Mouse (Mus musculus) thymus, postnatal 0 days (tissue): ENCODE data around the gene Polr1d. TPM values are rescaled to one million over a fixed set of nuclear protein-coding genes. Genes with fewer than 3 reads are reported as not detected.

Source experiments
- DNase-seq: peaks from one replicate; pipeline ENCODE4 v3.0.0-alpha.2; 2015; ENCODE audit warnings: low spot score
- polyA plus RNA-seq: library from polyadenylated mRNA; unstranded; fragments of >200 nt; fragmentation: Nextera tagmentation; extraction: Ambion mirVana; gene quantifications from 2 replicates; pipeline ENCODE4 v1.2.1, GENCODE M21; 2015

The Polr1d gene
- 188 and 189 TPM in 2 replicates for polyA plus RNA-seq

DNA sequence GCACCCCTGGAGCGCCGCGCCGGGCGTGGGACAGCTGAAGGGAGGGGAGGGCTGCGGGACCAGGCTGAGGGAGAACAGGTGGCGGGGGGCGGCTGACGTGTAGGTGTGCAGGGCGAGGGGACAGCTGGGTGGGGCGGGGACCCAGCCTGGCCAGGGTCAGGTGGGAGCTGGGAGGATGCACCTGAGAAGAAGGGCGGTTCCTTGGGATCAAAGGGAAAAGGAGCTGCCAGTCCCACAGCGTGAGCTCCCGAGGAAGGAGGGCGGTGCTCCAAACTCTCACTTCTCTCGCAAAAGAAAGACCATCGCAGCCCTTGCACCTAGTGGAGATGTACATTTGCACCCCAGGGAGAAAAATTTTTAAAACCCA is at the start of gene Polr1d:
TSS of gene Polr1d (plus strand) at position 252 of the 367 bp plus-strand sequence.
- DNase-seq: no peak

DNA sequence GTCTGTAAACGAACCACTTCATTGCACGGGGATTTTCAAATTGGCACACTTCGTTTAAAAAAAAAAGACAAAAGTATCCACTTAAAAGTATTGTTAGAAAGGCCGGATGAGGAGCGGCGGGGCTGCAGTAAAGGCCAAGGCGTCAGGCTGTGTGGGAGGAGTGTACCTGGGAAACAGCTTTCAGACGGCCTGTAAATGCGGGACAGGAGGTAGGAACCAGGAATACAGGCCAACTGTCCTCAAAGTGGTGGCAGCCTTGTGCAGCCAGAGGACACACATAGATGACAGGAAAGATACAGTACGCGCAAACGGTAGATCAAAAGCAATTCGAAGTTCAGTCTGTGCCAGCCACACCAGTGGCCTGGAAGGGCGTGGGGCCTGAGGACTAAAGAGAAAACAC is 45.6 kb upstream of the Polr1d start:
- DNase-seq: no peak

DNA sequence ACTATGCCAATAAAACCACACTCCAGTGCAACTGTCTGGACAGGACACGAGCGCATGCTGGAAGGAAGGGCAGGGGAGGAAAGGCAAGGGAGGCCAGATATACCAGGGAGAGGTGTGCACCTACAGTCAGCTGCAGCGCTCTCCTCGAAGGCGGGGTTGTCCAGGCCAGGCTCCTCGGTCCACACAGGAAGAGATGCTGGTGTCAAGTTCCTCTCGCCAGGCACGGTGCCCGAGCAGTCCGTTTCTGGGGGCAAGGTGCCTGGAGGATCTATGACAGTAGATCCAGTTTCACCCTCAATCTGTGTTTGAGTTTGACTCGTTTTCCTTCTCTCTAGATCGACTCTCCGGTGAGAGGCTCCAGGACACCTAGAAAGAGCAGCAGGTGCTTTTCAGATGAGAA is 43.7 kb upstream of the Polr1d start:
- no peak for DNase-seq

DNA sequence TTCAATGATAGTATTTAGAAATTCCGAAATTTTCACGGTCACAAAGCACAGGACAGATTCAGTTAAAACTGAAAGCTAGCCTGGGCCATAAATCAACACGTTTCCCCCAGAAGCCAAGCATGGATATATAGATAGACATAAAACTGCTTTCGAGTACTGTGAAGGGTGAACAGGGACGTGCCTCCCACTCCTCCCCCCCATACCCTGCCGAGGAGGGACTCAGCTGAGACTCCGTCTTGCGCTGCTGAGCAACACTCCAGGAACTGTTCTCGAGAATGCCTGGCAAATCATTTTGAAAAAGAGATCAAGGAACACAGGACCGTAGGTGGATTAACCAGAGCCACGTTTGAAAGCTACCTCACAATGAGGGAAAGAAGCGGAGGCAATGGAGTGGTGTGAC is 42.6 kb upstream of the Polr1d start:
- DNase-seq: no peak

DNA sequence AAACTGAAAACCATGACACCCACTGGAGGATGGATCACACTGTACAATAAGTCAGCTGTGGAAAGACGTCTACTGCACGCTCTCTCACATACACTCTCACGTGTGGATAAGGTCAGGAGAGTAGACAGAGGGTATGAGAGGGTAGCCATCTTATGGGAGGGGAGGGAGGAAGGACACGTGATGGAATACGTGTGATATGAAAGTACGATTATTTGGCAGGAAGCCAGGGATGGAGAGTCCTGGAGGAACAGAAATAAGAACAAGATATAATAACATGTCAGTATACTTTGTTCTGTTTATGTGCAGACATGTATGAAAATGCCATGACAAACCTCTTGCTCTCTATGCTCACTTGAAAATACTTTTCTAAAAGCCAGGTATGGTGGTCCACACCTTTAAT is 41.5 kb upstream of the Polr1d start:
- DNase-seq: no peak

DNA sequence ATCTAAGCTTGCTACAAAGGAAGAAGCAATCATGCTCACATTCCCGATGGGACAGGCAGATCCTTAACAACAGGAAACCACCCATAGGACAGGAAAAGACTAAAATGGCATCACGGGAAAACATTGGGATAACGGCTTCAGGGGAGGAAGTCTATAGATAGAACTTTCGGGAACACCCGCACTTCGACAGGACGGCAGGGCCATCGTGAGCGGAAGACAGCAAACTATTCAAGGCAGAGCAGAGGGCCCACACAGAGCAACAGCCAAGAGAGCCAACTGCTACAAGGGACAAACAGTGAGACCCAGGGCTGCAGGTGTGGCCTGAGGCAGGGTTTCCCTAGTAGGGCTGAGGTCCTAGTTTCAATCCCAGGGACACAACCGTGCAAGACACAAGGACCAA is 40.8 kb upstream of the Polr1d start:
- no peak for DNase-seq

DNA sequence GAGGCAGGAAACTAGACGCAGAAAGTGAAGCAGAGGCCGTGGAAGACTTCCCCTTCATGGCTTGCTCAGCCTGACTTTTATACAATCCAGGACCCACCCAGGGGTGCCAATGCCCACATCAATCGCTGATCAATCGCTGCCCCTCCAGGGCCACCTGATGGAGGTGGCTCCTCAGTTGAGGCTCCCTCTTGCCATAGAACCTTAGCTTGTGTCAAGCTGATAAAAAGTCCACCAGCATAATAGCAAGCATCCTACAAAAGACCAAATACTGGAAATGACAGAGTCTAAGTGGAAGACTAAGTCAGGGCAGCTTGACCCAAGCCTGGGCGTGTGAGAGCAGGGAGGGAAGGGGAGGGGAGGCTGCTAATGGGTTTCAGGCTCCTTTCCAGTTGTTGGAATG is 40.2 kb upstream of the Polr1d start:
- no peak for DNase-seq

DNA sequence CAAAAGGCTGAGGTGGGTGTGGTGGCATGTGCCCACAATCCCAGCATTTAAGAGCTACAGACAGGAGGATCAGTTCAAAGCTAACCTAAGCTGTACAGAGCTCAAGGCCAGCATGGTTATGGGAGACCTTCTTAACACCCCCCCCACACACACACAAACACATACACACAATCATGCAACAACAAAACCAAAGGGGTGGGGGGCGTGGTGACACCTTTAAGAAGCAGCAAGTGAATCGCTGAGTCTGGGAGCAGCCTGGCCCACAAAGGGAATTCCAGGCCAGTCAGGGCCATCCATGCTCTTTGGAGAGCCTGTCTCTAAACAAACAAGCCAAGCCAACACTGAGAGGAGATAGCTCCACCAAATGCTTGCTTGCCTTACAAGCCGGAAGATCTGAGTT is 39.2 kb upstream of the Polr1d start:
- no peak for DNase-seq

DNA sequence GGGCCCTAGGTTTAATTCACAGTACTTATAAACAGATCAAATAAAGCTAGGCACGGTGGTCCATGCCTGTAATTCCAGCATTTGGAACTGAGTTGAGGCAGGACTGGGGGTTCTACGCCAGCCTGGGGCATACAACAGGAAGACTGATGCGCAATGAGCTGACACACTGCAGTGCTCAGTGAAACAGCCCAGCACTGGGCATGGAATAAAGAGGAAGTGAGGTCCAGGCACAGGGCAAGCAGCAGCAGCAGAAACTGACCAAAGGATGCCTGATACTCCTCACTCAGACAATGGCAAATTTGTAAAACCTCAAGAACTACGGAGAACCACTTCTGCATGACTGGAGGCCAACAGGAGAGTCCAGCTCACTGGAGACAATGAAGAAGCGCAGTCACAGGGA is 37.5 kb upstream of the Polr1d start:
- DNase-seq: no peak

DNA sequence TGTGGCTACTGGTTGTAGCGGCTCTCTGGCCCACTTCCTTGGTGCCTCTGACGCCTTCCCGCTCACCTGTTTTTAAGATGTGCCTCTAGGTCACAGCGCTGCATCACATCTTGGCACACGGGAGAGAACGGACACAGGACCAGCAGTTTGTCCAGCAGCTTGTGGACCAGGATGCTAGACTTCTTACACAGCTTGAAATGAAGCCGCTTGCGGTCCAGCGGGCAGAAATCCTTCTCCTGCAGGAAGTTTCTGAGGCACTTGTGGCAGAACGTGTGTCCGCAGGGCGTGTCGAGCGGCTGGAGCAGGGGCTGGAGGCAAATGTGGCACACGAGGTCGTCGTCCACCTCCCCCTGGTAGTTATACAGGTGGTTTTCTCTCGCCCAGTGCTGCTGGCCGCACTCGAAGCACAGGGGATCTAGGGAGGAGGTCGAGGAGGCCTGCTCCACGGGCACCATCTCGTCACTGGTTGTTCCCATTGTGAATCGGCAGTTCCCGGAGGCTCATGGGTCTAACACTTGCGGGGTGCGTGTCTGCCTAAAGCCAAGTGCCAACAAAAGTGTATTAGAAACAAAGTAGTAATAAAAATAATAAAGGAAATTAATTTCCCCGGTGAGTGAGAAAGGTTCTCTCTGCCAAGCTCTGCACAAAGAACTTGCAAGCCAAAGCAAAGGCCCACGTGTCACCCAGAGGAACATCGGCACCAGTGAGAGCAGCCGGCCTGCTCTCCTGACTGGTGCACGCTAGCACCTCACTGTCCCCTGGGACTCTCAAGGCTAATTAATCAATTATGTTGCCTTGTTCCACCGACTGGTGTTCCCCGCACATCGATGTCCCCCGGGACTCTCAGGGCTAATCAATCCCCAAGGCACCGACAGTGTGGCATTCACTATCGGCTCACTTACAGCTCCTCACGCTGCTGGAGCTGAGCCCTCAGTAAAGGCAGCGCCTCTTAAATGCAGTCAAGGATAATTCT is 34.6 kb upstream of the Polr1d start:
- no peak for DNase-seq

DNA sequence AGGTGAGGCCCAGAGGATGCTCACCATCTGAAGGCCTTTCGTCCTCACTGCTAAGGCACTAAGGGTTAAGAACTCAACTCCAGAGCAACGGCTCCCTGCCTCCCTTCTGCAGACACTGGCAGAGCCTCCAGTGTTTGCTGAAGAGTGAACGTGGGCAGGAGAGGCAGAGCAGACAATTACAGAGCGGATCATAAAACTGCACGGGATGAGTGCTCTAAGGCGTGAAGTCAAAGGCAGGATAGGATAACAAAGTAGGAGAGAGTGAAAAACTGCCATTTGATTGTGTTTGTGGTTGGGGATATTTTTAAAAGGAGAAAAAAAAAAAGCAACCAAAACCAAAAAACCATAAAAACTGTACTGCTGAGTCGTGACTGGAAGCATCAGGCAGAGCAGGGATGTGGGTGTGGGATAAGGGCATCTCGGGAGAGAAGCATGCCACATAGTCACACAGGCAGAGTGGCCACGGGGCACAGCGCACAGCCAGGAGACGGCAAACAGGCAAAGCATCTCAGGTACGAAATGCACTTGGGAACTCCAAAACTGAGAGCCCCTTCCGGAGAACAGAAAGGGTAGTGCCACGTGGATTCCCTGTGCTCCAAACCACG is 33.5 kb upstream of the Polr1d start:
- DNase-seq: no peak

DNA sequence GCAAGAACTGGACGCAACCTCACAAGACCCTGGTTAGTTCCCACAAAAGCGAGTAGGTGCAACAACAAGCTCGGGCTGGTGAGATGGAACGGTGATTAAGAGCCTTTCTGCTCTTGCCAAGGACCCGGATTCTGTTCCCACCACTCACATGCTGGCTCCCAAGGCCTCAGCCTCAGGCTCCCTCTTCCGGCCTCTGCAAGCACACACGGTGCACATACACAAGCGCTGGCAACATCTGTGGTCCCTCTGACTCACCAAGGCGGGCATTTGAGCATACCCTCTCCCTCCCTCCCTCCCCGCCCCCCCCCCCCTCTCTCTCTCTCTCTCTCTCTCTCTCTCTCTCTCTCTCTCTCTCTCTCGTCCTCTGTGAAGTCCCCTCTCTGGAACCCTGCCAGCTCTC is 31.5 kb upstream of the Polr1d start:
- no peak for DNase-seq

DNA sequence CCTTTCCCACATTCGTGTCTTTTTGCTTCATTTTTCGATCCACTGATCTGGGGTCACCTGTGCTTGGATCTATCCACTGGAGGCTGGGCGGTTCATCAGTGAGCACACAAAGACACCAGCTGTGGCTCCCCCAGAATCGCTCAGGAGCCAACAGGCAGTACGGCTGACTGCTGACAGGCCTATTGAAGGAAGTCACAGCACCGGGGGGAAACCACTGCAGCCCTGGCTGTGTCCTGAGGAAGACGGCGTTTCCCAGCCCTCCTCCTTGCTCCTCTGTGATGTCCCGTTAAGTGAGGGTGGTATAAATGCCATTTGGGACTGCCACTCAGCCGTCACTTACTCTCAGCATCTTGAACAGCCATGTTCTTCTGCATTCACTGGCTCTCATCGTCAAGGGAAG is 30.9 kb upstream of the Polr1d start:
- no peak for DNase-seq

DNA sequence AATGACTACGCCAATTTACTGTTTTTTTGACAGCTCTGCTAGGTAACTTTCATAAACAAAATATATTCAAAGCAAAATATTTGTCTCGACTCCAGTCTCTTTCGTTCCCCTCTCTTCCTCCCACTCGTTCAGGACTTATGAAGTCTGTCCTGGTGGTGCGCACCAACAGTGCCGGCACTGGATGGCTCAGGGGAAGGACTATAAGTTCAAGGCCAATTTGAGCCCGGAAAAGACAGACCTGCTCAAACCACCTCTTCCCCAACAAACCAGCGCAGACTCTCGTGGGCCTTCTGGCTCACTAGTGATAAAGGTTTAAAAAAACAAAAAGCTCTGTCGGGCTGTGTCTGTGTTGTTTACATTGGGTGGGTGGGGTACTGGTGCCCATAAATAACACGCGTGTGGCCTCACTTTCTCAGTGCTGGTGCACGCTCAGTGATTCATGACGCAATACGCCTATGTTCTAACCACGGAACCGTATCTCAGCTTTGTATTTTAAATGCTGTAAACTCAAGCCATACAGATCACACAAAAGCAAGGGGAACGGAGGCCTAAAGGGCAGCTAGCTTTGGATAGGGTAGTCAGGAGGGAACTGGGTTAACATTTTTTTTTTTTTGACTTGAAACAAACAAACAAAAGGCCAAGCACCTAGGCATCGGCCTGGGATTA is 27.2 kb upstream of the Polr1d start:
- DNase-seq: no peak

DNA sequence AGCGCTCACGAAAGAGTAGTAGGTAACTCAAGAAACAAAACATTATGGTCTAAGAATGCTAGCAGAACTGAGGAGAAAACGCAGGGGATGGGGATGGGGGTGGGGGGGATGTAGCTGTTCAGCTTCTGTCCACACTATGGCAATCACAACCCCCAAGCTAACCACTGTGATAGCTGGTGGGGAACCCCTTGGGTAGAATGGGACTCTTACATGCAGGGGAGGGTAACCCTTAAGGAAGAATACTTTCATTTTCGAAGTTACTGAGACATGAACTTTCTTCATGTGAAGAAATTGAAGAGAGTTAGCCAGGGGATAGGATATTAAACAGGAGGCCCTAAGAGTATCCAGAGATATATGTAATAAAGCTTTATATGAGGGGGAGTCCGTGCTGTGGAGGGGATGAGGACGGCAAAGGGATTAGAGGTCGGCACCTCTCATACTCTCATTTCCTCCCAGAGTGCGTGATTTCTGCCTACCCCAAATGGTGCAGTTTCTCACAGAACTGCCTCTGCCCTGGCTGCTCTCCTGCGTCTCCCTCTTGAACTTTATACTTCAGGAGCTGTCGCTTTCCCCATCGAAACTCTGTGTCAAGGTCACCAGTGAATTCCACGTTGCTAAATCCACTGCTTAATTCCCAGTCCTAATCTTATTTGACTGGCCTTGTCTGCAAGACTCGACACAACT is 25.9 kb upstream of the Polr1d start:
- no peak for DNase-seq

DNA sequence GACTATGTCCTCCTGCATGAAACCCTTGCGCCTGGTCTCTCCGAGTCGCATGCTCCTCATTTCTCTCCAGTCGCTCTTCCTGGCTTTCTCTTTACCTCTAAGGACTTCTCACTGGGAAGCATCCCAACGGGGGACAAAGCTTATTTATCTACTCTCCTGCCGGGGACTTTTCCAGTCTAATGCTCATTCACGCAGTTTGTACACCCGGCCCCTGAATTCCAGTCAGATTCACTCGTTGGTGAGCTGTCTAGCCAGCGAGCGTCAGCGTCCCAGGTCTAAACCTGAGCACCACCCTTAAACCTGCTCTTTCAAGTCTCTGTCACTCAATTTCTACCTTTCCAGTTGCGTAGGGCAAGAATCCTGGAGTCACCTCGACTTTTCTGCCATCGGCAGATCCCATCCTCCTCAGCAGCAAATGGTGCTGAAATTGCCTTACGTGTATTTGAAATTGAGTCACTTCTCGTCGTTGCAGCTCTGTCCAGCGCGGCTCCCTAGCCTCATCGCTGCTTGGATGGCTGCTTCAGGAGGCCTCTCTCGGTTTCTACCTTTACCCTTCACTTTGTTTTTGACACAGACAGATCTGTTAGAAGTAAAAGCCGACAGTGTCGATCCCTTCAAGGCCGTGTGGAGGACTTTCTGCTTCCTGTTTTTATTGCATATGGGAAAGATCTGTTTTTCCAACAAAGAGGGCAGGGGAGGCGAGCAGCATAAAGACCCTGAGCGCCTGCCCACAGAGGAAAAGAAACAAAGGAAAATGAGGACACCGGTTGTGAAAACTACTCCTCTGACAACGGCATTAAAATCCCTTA is 25.1 kb upstream of the Polr1d start:
- no peak for DNase-seq

DNA sequence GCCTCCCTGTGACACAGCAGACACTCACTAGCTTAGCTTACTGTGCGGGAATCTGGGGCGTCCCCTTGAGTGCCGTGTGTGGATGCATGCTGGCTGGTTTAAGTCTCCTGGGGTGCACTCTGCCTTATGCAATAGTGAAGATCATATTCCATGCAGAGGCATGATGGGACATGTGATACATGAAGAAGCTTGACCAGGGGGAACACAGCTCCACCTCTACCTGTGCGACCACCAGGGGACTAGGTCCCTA is 24.6 kb upstream of the Polr1d start:
- DNase-seq: no peak

DNA sequence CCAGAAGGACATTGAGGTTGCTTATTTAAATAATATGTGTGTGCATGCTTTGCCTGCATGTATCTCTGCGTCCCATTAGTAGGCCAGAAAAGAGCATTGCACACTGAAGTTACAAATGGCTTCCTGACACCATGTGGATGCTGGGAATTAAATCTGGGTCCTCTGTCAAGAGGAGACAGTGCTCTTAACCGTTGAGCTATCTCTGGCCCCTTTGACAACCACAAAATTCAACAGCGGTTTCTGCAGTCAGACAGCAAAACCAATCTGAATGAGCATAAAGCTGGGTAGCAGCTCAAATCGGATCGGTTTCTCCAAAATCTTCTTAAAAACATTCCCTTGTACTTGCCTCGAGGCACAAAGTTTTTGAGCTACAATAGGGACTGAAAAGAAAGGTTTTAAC is 23.8 kb upstream of the Polr1d start:
- DNase-seq: no peak

DNA sequence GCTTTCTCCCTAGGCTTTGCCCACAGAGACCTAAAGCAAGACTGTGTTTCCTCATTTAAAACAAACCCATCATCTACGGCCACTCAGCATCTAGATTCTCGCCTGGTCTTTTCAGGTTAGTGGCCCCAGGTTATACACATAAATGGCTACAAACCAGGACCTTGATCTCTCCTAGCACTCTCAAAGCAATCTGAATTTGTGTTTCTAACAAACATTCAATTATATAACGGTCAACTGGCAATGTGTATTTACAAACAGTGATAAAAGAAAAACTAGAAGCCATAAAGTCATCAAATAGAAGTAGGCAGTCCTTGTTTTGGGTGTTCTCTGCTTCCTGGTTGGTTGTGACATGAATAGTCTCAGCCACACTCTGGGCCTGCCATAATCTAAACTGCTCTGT is 23.4 kb upstream of the Polr1d start:
- DNase-seq: no peak

DNA sequence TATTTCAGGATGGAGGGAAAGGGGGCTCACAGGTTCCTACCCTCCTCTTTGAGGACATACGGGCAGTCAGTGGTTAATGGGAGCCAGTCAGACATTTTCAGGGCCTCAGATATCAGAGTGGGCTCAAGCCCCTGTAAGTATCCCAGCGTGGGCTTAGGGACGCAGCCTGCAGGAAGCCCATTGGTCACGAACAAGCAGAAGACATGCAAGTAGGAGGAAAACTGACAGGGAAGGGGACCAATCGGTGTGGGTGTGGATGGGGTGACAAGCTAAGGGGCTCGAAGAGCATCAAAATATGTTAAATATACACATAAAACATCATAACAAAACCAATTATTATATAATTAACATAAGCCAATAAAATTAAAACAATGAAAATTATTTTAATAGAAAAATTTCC is 22.5 kb upstream of the Polr1d start:
- DNase-seq: no peak

DNA sequence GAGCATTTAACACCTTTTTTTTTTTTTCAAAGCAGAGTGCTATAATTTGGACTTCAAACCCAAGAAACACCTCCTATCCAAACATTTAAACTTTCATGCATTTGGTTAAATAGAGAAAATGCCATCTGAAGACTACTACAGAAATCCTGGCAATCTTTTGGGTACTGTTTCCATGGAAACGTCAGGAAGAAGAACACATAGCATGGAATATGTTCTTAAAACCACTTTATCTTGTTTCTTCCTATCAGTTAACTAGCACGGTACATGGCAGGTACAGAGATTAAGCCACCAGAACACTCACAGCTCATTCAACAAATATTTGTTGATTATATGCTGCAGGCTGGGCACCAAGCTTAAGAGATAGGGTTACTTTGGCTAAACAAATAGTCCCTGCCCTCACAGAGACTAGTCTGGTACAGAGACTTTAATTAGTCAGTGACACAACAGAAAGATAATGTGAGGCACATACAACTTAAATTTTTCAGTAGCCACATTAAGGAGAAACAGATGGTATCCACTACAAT is 22.0 kb upstream of the Polr1d start:
- no peak for DNase-seq
